Mouse (Mus musculus): Measurements from ENCODE around the gene Mst1r.

GRCm38 (mm10) chr9:107866081-107866480, 40.6 kb upstream of the Mst1r start:
- TF ChIP-seq MAX (IDR thresholded peaks at IDR 0.05) (no peak), CTCF (IDR thresholded peaks at IDR 0.05; ENCODE audit: control insufficient read depth, insufficient read depth, insufficient read length) (no peak), FOSL1 (IDR thresholded peaks at IDR 0.05; ENCODE audit: insufficient read depth, low read length, poor library complexity, severe bottlenecking) (no peak), MYOG (IDR thresholded peaks at IDR 0.05; ENCODE audit: control insufficient read depth, extremely low read depth, insufficient read length) (no peak)

Measured in C2C12 (cell line).